Comparison of ENCODE assay signal across 8 mouse cellular contexts in the genomic region with DNA sequence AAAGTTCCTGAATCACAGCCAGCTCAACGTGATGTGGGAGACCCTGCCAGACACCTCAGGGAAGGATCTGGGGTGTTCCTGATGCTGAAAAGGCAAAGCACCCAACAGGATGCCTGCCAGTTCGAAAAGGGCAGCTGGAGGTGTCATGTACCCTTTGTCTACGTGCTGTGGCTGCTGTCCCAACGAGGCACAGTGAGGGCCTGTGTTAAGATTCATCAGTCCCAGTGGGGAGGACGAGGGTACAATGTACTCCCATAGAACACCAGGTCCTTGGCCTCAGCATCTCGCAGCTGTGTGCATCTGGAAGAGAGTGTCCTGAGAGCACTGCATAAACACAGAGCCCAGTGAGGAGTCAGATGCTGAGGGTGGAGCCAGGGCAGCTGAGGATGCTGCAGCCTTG.
DNase-seq lines count a peak whose midpoint lies in the region; ATAC-seq lines count a peak whose summit lies in the region.

No protein-coding gene starts in this region.

- ATAC-seq in cerebellum, adult (ENCODE audit: insufficient number of reproducible peaks, low FRiP score, low TSS enrichment), result no peak

- intact Hi-C loops in heart, postnatal 10 days (cut with DNase I), result no loop called here
- intact Hi-C loops in left cerebral cortex, postnatal 36 days (cut with DNase I), result no loop called here

- peak; percentile 28 for DNase-seq in urinary bladder, postnatal 14 days (ENCODE audit: low spot score)
- no peak for DNase-seq in urinary bladder, postnatal 10 days (ENCODE audit: low spot score)
- DNase-seq in heart, postnatal 10 days, result peak; percentile 69 to 81
- peak; percentile 20 to 34 for DNase-seq in left cerebral cortex, postnatal 36 days (ENCODE audit: low spot score in 2 of 2)
- peak; percentile 73 for DNase-seq in testis, postnatal 10 days (ENCODE audit: low spot score)
- DNase-seq in embryo, embryonic 10.5 days (ENCODE audit: low spot score), result no peak
- DNase-seq in cerebellum, postnatal 36 days, result no peak

Comparison
In these comparisons a context has a peak if more than half of its experiments do, and no peak if none do; other contexts are left out.
1. DNase-seq: peak in urinary bladder, postnatal 14 days (single experiment), heart, postnatal 10 days (2 of 2), left cerebral cortex, postnatal 36 days (2 of 2) and testis, postnatal 10 days (single experiment); none in urinary bladder, postnatal 10 days (single experiment), embryo, embryonic 10.5 days (single experiment) and cerebellum, postnatal 36 days (0 of 2).